Mouse (Mus musculus): Measurements from ENCODE around the gene Gm21119.
A peak's percentile ranks its signal among the peaks of the same experiment; 100 is the strongest.
"Not testable (repeated sequence)": the region's sequence is repeated elsewhere in the genome, so short reads cannot be mapped to it uniquely, and the experiment has no call there.

Gene Gm21119

DNA sequence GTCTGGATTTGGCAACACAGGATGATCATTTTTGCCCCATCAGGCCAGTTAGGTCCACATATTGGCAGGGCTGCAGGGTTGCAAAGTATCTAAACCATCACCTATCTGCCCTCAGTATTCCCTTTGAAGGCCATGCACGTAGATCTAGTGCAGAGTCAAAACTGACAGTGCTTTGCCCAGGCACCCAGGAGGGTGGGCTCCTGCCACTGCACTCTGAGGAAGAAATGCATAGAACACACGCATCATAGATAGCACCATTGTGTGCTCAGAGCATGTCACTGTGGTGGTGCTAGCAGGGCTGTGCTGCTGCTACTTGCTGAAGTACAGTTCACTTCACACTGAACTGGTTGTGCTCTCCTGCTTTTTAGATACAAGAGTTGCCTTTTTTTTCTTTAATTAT lies at the start of gene Gm21119:
Gene Gm21119, plus strand, starts transcription at position 301 of the 400 bp plus-strand sequence.
- DNase-seq (ENCODE audit: low spot score in 2 of 2), result not testable (repeated sequence)

DNA sequence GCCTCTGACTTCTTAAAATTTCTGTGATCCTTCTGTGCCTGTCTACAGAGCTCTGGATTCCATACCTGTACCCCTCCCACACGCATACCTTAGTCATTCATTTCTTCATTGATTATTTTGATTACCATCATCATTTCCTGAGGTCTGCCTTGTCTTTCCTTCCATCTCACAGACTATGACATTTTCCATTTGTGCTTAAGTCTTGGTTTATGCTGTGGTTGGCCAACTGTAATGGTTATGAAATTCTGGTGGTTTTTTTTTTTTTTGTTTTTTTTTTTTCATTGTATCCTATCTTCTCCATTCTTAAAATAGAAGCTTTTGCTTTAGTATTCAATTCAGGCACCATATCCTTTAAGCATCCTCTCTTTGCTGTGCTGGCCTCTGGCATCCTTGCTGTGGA lies 48.0 kb upstream of the Gm21119 start:
- not testable (repeated sequence) for DNase-seq (ENCODE audit: low spot score in 2 of 2)

DNA sequence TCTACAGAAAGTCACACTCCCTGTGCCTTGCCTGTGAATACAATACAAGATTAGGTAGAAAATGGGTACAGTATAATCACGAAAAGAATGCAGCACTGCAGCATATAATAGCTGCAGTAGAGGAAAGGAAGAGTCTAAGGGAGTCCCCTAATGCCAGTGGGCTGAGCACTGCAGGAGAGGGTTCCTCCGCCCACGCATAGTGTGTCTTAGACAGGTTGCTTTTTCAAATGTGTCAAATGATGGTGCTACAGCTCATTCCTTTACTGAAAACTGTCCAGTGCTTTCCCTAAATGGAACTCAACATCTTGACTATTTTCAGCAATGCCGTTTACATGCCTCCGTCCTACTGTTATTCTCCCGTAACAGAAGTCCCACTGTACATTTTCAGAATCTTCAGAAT lies 33.6 kb upstream of the Gm21119 start:
- DNase-seq (ENCODE audit: low spot score in 2 of 2), result not testable (repeated sequence)

DNA sequence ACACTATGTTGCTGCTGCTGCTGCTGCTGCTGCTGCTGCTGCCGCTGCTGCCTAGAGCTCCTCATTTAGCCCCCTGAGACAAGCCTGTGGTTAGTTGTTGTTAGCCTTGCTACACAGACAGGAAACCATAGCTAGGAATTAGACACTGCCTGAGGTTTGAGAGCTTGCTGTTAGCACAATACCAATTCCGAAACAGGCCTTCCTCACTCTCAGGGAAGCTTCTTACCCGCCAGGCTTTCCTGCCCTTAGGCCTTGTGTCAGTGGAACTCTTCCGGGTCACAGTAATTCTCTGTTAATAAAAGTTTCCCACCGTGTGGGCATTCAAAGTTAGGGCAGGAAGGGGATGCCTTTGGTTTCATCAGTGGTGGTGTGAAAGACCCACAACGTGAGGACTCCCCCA lies 31.9 kb upstream of the Gm21119 start:
- DNase-seq (ENCODE audit: low spot score in 2 of 2), result not testable (repeated sequence)

DNA sequence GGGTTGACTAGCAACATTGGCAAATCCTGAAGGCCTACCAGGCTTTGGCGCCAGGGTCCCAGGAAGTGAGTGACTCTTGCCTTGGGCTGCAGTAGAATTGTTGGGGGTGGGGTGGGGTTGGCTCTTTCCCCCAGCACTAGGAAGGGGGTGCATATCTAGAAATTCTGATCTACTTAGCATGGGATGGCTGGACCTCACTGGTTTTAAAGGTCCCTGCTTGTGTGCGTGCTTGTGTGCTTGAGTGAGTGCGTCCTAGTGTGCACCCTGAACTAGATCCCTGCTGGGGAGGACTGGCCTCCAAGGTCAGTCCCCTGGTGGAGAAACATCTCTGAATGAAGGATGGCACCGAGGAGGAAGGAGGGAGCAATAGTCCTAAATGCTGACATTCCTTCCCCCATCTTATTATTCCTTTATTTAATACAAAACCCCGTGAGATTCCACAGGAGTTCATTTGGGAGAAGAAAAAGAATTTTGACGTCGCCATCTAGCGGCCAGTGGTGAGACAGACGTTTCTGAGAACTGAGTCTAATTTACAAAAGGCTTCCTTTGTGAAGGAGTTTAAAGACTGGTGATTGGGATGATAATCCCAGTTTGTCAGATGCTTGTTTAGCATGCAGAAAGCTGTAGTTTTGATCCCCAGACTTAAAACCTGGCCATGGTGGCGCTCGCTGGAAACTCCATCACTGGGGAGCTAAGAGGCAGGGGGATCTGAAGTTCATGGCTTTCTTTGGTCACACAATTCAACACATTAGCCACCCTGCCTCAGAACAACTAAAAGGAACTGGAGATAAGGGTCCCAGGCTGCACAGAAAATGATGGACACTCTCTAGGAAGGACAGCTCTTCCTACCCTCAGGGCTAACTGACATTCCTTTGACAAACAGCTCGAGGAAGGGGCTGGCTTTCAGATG lies 26.2 kb upstream of the Gm21119 start:
- DNase-seq (ENCODE audit: low spot score in 2 of 2), result not testable (repeated sequence)

DNA sequence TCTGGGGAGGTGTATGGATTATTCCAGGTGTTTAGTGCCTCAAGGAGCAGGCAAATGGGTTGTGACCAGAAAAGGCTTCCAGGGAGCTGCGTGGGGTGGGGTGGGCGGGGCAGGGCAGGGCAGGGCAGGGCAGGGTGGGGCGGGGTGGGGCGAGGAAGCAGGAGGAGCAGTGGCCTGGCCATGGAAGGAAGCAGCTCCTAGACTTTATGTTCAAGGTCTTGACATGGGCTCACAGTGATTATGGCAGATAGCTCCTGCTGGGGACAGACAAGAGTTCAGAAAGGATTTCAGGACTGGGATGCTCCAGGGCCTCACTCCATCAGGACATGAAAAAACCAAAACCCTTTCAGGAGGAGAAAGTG lies 25.6 kb upstream of the Gm21119 start:
- peak; percentile 24 to 32 for DNase-seq (ENCODE audit: low spot score in 2 of 2)

DNA sequence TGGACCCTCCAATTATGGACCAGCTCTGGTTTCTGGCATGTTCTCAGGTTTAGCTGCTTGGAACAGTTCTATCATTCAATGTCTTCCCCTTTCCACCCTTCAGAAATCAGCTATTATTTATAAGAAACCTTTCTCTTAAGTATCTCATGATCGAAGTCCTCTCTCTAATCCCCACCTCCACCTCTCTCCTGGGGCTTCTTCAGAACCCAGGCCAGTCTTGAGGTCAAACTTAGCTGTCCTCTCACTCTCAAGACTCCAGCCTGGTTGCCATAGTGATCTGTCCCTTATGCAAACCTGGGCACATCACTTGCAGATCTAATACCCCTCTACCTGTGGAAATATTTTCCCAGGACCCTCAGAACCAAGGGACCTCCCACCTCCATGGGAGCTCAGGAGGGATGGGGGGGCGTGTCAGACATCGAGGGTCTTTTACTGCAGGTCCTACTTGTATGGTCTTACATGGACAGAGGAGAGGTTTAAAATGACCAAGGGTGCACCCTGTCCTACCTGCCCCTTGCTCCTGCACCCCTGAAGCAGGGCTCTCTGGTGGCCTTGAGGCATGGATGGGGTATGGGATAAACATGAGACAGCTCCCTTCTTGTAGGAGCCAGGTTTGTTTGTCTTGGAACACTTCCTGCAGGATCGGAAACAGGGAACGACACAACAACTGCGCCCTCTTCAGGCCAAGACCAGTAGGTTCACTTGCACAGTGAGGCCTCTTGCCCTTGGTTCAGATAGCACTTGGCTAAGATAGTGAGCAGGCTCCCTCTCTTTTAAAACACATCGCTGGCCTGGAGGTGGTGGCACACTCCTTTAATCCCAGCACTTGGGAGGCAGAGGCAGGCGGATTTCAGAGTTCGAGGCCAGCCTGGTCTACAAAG lies 24.4 kb upstream of the Gm21119 start:
- peak; percentile 29 to 59 for DNase-seq (ENCODE audit: low spot score in 2 of 2)

DNA sequence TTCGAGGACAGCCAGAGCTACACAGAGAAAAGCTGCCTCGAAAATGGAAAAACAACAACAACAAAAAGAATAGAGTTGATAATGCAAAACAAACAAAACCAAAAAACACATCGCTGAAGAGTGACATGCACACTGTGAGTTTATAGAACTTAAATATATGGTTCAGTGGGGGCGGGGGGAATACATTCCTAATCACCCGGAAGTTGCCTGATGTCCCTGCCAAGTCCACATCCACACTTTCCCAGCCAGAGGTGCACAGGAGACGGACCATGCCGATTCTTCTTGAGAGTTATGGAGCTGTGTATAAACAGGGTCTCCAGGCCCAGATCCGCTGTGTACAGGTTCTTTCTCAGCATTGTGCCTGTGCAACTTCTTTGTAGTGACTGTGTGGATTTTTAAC lies 23.7 kb upstream of the Gm21119 start:
- DNase-seq (ENCODE audit: low spot score in 2 of 2), result not testable (repeated sequence)

DNA sequence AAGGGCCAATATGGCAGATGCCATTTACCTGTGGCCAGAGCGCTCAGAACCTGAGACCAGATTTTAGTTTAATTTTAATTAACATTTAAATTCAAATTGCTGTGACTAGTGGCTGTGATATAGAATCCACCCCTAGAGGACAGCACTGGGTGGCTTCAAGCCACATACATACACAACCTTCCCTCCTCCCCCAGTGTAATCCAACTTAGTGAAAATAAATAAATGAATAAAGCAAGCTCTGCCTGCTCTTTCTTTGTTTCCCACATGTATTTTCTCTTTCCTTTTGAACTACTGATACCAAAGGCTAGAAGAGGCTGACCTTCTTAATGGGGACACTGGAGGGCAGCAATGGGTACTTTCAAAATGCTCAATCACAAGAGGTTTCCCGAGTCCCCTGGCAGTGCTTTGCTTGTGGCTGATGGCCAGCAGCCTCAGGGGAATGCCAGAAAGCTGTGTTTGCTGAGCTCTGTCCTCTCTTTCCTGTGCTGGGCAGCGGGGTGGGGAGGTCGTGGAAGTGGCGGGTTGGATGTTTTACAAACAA lies 21.9 kb upstream of the Gm21119 start:
- not testable (repeated sequence) for DNase-seq (ENCODE audit: low spot score in 2 of 2)

DNA sequence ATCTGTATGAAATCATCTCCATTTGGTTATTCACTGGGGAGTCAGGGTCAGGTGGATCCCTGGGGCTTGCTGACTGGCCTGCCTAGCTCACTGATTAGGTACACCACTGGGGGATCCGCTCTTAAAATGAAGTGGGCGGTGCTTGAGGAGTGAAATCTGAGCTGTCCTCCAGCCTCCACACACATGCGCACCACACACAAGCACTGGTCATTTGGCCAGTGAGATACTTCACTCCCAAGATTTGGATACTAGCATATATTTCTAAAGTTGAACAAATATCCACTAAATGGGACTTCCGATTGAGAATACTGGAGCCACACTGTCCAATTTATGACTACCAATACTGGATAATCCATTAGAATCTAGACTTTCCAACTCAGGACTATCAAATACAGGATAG lies 20.9 kb upstream of the Gm21119 start:
- peak; percentile 58 to 65 for DNase-seq (ENCODE audit: low spot score in 2 of 2)

DNA sequence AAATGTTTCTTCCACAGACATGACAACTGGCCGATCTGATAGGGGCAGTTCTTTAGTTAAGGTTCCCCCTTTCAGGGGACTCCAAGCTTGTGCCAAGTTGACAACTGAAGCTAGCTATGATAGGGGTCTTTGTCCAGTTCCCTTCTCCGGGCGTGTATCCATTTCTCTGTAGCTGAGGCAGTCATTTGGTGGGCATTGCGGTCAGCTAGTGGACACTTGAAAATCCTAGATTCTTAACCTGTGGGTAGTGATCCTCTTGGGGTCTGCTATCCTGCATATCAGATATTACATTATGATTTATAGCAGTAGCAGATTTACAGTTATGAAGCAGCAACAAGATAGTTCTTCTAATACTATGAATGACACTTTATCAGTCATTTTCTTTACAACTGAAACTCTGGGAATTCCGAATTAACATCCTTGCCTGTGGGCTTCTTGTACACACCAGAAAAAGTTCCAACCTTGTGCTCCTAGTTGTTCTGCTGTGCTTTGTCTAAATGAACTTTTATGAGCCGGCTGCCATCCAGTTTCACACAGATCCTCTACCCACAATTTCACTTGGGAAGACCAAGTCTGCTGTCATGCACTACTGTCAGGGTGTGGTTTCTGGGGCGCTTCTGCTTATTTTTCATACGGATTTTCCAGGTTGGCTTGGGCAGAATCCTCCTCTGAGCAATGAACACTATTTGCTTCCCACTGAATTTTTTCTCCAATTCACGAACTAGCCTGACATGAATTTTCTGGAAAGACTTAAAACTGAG lies 18.5 kb upstream of the Gm21119 start:
- peak in 1 of 2 experiments; percentile 6 for DNase-seq (ENCODE audit: low spot score in 2 of 2)

DNA sequence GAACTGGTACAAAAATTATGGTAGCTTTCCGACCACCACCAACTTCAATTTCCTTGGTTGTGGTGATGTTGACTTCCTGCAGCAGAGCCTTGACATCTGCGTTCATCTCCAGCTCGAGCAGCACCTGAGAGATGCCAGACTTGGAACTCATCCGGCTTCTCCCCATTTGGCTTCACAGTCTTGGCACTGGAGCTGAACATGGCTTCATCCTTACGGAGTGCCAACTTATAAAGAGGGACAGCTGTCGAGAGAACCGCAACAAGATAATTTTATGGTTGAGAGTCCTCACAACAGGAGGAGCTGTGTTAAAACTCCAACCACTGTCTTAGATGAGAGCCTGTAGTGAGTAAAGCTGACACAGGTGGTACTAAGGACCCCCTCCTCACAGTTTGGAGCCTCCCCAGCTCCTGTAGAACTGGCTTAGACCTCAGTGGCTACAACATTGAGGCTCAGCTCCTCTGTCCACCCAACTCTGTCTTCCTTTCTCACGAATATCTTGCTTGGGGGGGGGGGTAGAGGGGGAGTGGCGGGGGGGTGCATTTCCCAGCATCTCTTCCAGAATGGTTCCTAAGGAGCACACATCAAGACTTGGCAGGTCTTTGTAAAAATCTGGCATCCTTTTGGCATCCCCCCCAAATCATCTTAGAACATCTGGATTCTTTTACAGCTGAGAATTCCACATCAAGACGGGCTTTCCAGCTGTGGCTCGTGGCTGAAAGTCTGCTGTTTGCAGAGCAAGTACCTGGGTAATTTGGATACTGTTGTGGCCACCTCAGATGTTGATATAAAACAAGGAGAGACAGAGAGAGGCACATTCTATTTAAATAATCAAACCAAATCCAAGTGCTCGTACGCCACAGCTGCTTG lies 17.6 kb upstream of the Gm21119 start:
- peak; percentile 51 to 59 for DNase-seq (ENCODE audit: low spot score in 2 of 2)

DNA sequence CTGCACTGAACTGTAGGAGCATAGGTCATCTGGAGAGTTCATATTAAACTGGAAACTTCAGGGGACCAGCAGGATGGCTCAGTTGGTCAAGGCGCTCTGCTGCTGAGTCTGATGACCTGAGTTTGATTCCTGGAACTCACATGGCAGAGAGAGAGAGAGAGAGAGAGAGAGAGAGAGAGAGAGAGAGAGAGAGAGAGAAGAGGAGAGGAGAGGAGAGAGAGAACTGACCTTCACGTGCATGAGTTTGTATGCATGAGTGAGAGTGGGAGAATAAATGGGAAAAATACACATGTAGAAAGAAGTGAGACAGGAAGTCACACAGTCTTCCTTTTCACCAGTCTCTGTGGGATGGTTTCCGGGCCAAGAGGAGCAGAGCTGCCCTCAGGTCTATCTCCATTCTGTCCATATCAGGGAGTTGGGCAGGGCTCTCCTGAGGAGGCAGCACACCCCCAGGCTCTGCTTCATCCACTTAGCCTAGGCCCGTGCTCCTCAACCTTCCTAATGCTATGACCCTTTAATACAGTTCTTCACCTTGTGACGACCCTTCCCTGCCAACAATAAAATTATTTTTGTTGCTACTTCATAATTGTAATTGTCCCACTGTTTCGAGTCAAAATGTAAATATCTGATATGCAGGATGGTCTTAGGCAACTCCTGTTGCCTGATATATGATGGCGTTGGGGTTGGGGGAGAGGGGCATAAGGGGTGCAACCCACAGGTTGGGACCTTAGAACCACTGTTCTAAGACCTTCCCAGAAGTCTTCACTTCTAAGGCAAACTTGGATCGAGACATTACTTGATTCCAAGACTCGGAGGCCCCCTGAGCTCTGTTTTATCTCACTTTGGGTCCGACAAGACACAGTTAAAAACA lies 16.2 kb upstream of the Gm21119 start:
- not testable (repeated sequence) for DNase-seq (ENCODE audit: low spot score in 2 of 2)

DNA sequence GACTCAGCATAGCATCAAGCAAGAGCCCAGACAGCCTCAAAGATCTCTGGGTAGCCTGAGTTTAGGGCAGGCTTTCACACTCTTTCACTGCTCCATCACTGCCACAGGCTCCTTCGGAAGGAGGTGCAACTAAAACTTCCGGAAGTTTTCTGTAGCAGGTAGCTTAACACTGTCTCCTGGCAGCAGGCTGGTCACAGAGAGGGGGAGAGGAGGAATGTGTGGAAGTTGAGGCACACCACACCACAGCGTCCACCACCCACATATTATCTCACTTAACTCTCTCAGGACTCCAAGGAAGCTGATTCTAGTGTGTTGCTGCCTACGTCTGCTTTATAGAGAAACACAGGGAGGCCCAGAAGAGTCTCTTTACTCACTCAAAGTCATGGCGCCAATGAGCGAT lies 15.4 kb upstream of the Gm21119 start:
- not testable (repeated sequence) for DNase-seq (ENCODE audit: low spot score in 2 of 2)

DNA sequence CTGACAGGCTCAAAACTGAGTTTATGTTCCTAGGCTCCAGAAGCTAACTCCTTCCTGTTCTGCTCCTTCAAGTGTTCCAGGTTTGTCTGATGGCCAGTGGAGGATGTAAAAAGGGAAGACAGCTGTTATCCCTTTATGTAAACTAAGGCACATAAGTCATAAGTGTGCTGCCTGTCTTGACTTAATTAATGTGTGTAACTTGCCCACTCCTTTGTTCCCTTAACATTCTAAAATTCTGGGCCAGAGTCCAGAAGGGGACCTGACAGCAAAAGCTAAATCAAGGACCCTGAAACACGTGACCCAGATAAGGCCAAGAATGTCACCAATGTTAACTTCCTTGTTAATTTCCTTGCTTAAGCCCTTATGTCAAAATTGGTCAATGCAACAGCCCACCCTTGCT lies 3.9 kb upstream of the Gm21119 start:
- DNase-seq (ENCODE audit: low spot score in 2 of 2), result not testable (repeated sequence)

DNA sequence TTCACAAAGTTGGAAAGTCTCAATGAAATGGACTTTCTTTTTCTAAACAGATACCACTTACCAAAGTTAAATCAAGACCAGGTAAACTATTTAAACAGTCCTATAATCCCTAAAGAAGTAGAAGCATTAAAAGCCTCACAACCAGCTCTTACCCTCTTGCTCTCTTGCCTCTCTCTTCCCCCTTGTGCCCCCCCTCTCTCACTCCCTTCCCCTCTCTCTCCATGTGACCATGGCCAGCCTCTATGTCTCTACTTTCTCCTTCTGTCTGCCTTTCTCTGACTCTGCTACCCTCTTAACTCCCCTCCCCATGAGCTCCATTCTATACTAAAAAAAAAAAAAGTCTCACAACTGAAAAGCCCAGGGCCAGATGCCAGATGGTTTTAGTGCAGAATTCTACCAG lies 2.0 kb upstream of the Gm21119 start:
- peak in 1 of 2 experiments; percentile 12 for DNase-seq (ENCODE audit: low spot score in 2 of 2)

DNA sequence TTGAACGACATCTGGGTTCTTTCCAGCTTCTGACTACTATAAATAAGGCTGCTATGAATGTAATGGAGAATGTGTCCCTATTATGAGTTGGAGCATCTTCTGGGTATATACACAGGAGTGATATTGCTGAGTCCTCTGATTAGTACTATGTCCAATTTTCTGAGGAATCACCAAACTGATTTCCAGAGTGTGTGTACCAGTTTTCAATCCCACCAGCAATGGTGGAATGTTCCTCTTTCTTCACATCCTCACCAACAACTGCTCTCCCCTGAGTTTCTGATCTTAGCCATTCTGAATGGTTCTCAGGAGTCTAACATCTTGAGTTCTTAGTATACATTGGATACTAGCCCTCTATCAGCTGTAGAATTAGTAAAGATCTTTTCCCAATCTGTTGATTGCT lies 16.0 kb downstream of the Gm21119 start:
- DNase-seq (ENCODE audit: low spot score in 2 of 2), result not testable (repeated sequence)

DNA sequence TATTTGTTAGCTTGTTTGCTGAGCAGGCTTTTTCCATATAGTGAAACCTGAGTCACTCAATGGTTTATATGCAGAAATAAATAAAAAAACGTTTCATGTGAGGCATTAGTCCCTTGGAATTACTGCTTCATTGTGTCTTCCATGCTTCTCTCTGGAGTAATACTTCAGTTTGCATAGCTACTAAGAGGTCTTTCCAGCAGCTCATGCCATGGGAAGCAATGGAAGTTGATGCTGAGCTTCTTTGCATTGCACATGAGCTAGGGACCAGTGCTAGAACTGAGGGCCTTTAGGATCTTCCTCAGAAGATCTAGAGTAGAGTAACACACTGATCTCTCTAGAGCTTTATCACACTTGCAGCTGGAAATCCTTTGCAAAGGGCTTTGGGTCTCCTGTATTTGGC lies 23.2 kb downstream of the Gm21119 start:
- DNase-seq (ENCODE audit: low spot score in 2 of 2), result not testable (repeated sequence)

DNA sequence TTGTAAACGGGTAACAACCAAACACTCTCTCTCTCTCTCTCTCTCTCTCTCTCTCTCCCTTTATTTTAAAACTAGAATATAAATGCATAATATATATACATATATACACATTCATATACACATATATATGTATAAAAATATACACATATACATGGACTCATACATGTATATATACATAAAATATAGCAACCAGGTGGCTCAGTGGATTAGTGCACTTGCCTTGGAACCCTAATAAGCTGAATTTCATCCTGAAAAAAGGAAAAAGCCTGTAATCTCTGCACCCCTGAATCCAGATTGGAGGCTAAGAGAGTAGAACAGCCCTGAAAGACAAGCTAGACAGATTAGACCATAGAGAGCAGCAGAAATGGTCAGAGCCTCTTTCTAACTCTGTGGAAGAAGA lies 28.8 kb downstream of the Gm21119 start:
- peak; percentile 8 to 10 for DNase-seq (ENCODE audit: low spot score in 2 of 2)
